Mouse (Mus musculus) MEL (cell line): ENCODE results near the gene Birc5.

ENCODE experiments used
- CTCF ChIP-seq, 3 experiments: IDR thresholded peaks in 2 of 3; conservative IDR thresholded peaks in 1 of 3; 2 replicates each; pipeline ENCODE4 v1.5.1; 2011 to 2012; ENCODE audit warnings: low read length in 3 of 3, low read depth in 2 of 3, mild to moderate bottlenecking in 2 of 3, improper control_type of control experiment in 1 of 3, inconsistent platforms in 1 of 3, mixed read lengths in 1 of 3, moderate library complexity in 1 of 3; ENCODE audit not compliant: control insufficient read depth in 1 of 3, insufficient read depth in 1 of 3, poor library complexity in 1 of 3, severe bottlenecking in 1 of 3
- GATA1 ChIP-seq: IDR thresholded peaks from 2 replicates; pipeline ENCODE4 v1.6.1; 2011; ENCODE audit warnings: low read depth, low read length, improper control_type of control experiment
- HCFC1 ChIP-seq: IDR thresholded peaks from 2 replicates; pipeline ENCODE4 v1.6.1; 2012; ENCODE audit warnings: low read depth, mild to moderate bottlenecking, inconsistent platforms, low read length, improper control_type of control experiment, moderate library complexity
- JUND ChIP-seq: IDR thresholded peaks from 2 replicates; pipeline ENCODE4 v1.6.1; 2011; ENCODE audit warnings: low read depth, mild to moderate bottlenecking, improper control_type of control experiment, low read length
- MAFK ChIP-seq: IDR thresholded peaks from 2 replicates; pipeline ENCODE4 v1.6.1; 2011; ENCODE audit warnings: low read depth, mild to moderate bottlenecking, low read length, improper control_type of control experiment, borderline replicate concordance
- MXI1 ChIP-seq: IDR thresholded peaks from 2 replicates; pipeline ENCODE4 v1.6.1; 2011; ENCODE audit warnings: mild to moderate bottlenecking, low read depth, low read length, improper control_type of control experiment
- MYC ChIP-seq: IDR thresholded peaks from 2 replicates; pipeline ENCODE4 v1.6.1; 2011; ENCODE audit warnings: low read depth, mild to moderate bottlenecking, low read length, improper control_type of control experiment, moderate library complexity
- POLR2A ChIP-seq, 2 experiments: IDR thresholded peaks; 2 replicates each; pipeline ENCODE4 v1.6.1; 2011 to 2012; ENCODE audit warnings: low read length in 2 of 2, mild to moderate bottlenecking in 2 of 2, control low read depth in 1 of 2, improper control_type of control experiment in 1 of 2, low read depth in 1 of 2, moderate library complexity in 1 of 2; ENCODE audit not compliant: control insufficient read depth in 1 of 2, insufficient read depth in 1 of 2, poor library complexity in 1 of 2
- POLR2AphosphoS5 ChIP-seq: IDR thresholded peaks from 2 replicates; pipeline ENCODE4 v1.6.1; 2012; ENCODE audit warnings: low read depth, borderline replicate concordance, mild to moderate bottlenecking, inconsistent platforms, low read length, moderate library complexity, mixed read lengths
- SMC3 ChIP-seq: IDR thresholded peaks from 2 replicates; pipeline ENCODE4 v1.6.1; 2011; ENCODE audit warnings: low read depth, low read length, improper control_type of control experiment
- TAL1 ChIP-seq: IDR thresholded peaks from 2 replicates; pipeline ENCODE4 v1.6.1; 2012; ENCODE audit warnings: mild to moderate bottlenecking, inconsistent platforms, low read length, moderate library complexity, mixed read lengths
- ZMIZ1 ChIP-seq: IDR thresholded peaks from 2 replicates; pipeline ENCODE4 v1.6.1; 2012; ENCODE audit warnings: low read depth, mild to moderate bottlenecking, inconsistent platforms, low read length, improper control_type of control experiment, moderate library complexity
- ZNF384 ChIP-seq: IDR thresholded peaks from 2 replicates; pipeline ENCODE4 v1.6.1; 2012; ENCODE audit warnings: low read depth, mild to moderate bottlenecking, inconsistent platforms, low read length, improper control_type of control experiment

GRCm38 (mm10) chr11:117892199-117892598, 43.1 kb downstream of the Birc5 start:
- no peak for TF ChIP-seq CTCF (IDR thresholded peaks at IDR 0.05 in 2 of 3, conservative IDR thresholded peaks at IDR 0.05 in 1 of 3; ENCODE audit: control insufficient read depth in 1 of 3, insufficient read depth in 1 of 3, low read depth in 2 of 3, low read length in 3 of 3, poor library complexity in 1 of 3, severe bottlenecking in 1 of 3)
- no peak for TF ChIP-seq POLR2AphosphoS5
- no peak for TF ChIP-seq GATA1
- TF ChIP-seq MXI1, result no peak
- TF ChIP-seq JUND, result no peak
- TF ChIP-seq MYC, result no peak
- no peak for TF ChIP-seq ZMIZ1
- no peak for TF ChIP-seq MAFK
- TF ChIP-seq POLR2A (IDR thresholded peaks at IDR 0.05; ENCODE audit: control insufficient read depth in 1 of 2, insufficient read depth in 1 of 2, low read depth in 1 of 2, low read length in 2 of 2, poor library complexity in 1 of 2), result no peak
- TF ChIP-seq SMC3, result no peak
- no peak for TF ChIP-seq HCFC1
- TF ChIP-seq TAL1, result no peak
- no peak for TF ChIP-seq ZNF384
